Mouse (Mus musculus): Measurements from ENCODE around the gene Dmc1.

- TF ChIP-seq CTCF (IDR thresholded peaks at IDR 0.05), result no peak
- no peak for TF ChIP-seq EP300 (IDR thresholded peaks at IDR 0.05)
Observed at GRCm38 (mm10) chr15:79513940-79514339, 91.0 kb downstream of the Dmc1 start.
